Mouse (Mus musculus) layer of hippocampus, postnatal 25 days (tissue): ENCODE results near the gene Rab22a. TPM values are rescaled to one million over a fixed set of nuclear protein-coding genes. Genes with fewer than 3 reads are reported as not detected.
A peak's percentile ranks its signal among the peaks of the same experiment; 100 is the strongest.
"Not testable (repeated sequence)": the region's sequence is repeated elsewhere in the genome, so short reads cannot be mapped to it uniquely, and the experiment has no call there.

ENCODE experiments used
- DNase-seq, 2 experiments: peaks; one replicate each; pipeline ENCODE4 v3.0.0; 2022; ENCODE audit warnings: mixed read lengths in 2 of 2, low spot score in 1 of 2; ENCODE audit errors: extremely low spot score in 1 of 2
- total RNA-seq, 2 experiments: library from RNA; stranded (reverse); gene quantifications; 2 replicates each; pipeline ENCODE4 v1.2.3; 2021

Gene Rab22a
- total RNA-seq, 2 experiments from 2014 or later: 25.9 to 26.4 TPM

DNA sequence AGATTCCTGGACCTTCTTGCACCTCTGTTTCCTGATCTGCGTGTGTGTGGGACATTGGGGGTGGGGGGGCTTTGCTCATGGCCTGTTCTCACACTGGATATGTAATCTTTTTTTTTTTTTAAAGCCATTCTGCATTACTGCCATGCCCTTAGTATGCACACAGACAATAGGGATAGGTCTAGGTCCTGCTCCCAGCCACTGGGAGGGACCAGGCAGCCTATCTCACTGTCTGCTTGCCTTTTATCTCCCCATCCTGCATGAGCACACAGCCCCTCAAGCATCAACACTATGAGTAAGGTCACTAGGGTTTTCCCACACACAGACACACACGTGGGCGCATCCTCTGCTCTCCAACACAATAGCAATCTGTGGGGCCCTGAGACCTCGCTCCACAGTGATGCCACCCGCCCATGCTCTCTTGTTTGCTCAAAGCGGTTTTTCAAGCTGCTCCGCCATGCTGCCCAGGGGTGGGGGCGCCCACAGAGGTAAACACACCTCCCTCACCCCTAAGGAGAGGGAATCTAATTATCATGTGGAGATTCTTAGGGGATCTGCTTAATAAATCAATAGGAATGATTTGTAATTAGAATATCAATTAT lies 55.2 kb downstream of the Rab22a start:
- no peak for DNase-seq

DNA sequence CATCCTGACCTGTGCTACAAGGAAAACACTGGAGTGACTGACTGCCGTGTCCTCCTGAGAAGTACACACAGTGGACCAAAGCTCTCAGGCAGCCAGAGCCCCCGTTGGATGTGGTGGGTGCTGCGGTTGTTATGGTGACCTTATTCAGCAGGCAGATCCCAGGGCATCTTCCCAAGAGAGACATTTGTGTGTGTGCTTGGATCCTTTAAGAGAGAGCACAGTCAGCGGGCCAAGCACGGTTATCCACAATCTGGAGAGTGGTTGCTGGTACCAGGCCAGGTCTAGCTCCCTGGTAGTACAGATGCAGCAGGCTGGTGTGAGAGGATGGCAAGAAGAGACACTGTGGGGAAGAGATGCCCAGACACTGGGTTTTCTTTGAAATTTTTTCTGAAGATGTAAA lies 57.4 kb downstream of the Rab22a start:
- no peak for DNase-seq

DNA sequence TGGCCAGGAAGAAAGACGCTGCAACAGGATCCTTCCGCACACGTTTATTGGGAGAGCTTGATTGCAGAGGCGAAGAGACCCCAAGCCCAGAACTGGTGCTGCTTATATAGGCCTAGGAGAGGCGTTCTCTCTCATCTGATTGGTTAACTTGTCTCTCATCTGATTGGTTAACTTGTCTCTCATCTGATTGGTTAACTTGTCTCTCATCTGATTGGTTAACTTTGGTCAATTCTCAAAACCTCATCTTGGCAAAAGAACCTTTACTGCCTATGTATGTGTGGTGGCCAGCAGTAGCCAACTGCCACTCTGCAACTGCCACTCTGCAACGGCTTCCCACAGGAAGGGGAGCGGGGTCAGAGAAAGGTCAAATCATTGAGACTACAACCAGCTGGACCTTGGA lies 59.6 kb downstream of the Rab22a start, which contains the start of gene 1700010B08Rik:
TSS of gene 1700010B08Rik (plus strand) at position 301 of the 400 bp plus-strand sequence.
- DNase-seq: not testable (repeated sequence)

DNA sequence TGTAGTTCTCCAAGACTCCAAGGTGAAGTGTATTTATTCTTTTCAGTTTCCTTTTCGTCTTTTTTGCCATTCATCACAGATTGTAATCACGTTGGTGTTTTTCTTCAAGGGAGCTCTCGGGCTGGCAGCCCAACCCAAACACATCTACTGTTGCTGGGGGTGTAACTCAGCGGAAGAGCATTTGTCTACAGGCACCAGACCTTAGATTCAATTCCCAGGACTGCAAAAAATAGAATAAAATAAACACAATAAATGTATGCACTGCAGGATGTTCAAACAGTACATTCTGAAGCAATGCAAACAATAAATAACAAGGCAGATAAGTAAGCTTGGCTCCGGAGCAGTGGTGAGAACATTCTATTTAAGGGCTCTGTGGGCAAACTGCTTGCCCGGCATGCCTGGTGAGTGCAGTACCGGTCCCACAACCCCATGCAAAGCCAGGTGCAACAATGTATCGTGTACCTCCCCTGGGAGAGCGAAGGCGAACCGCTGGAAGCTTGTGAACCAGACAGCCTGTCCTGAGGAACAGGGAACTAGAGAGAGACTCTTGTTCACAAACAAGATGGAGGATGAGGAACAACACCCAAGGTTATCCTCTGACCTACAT lies 62.8 kb downstream of the Rab22a start:
- DNase-seq: no peak

DNA sequence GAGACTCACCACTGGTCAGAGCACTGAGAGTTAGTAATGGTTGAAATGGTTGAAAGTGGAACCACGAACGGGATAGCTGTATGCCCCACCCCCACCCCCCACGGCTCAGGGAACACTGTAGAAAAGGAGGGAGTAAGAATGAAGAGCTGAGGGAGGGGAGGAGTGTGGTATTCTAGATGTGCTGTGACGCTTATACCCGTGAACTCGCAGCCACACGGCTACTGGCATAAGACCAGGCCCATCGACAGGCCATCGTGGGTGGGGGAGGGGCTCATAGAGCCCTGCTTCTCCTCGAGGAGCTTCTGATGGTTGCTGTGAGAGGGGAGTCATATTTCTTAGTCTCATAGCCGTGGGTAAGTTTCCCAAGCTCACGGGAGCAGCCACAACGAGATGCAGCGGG lies 64.8 kb downstream of the Rab22a start:
- no peak for DNase-seq

- no peak for DNase-seq
Observed at GRCm38 (mm10) chr2:173724940-173725807, 65.6 kb downstream of the Rab22a start.

- DNase-seq: no peak
Observed at GRCm38 (mm10) chr2:173725819-173726218, 66.3 kb downstream of the Rab22a start.

DNA sequence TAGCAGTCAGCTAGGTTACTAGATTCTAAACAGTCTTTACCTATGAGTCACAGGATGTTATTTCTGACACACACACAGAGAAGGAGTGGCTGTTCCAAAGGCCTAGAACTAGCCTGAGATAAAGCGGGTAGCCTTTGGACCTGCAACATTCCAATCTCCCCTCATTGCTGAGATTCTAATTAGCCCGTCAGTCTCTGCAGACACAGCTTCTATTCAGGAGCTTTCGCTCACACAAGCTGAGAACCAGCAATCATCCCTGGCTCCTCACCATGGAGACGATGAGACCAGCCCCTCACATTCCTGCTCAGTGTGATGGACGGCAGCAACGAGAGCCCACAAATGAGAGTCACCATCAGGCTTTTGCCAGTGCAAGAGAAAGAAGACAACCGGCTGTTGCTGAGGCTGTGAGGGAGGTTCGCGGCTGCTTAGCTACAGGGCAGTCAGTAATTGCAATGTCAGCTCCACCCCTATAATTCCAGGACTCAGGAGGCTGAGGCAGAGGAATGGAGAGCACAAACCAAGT lies 70.9 kb downstream of the Rab22a start:
- peak in 1 of 2 experiments; percentile 23 for DNase-seq

DNA sequence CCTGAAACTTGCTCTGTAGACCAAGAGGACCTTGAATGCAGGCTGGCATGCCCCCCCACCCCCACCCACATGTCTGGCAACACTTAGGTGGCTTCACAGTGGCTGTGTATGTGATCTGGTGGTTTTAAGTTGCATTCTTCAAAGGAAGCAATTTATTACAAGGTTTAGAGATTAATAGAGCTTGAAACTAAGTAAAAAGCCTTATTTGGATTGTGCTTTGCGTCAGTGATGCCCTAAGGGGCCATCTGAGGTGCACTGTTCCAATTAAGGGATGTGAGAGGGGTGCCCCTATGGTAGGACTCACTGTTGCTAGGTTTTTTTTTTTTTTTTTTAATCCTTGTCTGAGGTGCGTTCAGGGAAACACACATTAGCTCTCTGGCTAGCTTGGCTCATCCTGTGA lies 74.9 kb downstream of the Rab22a start:
- DNase-seq: no peak

GRCm38 (mm10) chr2:173737222-173737989 lies 77.8 kb downstream of the Rab22a start, which contains the start of gene Vapb:
TSS of gene Vapb (plus strand) at chr2:173737511.
- peak; percentile 98 to 99 for DNase-seq

GRCm38 (mm10) chr2:173738232-173738631 lies 78.7 kb downstream of the Rab22a start:
- no peak for DNase-seq

DNA sequence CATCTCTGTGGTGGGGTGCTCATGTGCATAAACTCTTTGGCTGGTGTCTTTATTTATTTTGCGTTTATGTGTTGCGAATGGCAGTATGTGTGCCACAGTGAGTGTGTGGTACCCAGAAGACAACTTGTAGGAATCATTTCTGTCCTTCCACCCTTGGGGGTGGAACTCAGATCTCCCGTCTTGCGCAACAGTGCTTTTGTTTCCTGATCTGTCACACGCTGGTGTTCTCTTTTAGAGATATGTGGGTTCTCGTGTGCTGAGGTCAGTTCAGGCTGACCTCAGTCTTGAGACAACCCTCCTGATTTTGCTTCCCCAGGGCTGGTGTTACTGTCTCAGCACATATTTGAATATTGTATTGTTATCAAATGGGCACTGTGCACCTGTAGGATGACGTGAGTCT lies 79.5 kb downstream of the Rab22a start:
- no peak for DNase-seq

DNA sequence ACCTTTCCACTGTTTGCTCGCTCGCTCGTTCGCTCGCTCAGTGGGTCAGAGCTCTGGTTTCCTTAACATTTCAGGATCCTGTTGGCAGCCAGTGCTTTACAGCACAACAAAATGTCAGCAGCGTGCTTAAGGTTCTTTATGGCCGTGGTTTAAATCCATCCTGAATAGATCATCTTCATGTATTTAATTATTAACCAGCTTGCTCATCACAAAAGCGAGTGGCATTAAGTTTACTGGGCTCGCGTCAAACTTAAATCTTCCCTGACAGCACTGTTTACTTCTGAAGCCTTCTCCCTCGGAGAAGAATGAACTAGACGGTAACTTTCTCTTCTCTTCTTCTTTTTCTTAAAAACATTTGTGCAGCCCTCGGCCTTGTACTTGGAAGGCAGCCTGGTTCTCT lies 82.5 kb downstream of the Rab22a start:
- DNase-seq: no peak

GRCm38 (mm10) chr2:173742744-173743143 lies 83.2 kb downstream of the Rab22a start:
- DNase-seq: no peak

DNA sequence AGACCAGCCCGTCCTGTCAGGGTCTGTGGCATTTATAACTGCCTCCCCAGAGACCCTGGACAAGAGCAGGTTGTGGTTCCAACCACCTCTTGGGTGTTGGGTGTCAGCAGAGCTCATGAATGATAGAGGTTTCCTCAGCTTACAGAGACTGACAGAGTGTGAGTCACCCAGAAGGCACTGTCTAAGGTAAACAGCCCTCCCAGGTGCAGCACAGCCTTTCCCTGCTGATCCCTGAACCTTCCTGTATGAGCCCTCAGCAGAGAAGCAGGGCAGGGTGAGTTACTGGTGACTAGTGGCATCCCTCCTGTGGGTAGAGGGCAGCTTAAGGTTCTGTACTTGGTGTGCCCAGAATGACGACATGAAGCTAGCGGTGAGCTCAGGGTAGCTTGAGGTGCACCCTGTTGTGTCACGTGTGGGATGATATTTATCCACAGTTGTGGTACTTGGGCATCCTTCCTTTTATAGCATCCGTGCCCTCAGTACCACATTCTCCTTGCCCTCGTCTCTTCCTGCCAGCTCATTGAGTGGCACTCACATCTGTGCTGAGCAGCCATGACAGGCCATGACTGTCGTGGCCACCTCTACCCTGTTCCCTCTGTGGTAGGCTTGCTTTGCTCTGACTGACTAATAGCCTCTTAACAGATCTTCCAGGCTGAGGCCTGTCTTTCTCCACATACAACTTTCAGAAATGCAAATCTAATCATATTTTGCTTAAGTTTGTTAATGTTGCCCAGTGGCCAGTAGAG lies 84.7 kb downstream of the Rab22a start:
- DNase-seq: no peak

DNA sequence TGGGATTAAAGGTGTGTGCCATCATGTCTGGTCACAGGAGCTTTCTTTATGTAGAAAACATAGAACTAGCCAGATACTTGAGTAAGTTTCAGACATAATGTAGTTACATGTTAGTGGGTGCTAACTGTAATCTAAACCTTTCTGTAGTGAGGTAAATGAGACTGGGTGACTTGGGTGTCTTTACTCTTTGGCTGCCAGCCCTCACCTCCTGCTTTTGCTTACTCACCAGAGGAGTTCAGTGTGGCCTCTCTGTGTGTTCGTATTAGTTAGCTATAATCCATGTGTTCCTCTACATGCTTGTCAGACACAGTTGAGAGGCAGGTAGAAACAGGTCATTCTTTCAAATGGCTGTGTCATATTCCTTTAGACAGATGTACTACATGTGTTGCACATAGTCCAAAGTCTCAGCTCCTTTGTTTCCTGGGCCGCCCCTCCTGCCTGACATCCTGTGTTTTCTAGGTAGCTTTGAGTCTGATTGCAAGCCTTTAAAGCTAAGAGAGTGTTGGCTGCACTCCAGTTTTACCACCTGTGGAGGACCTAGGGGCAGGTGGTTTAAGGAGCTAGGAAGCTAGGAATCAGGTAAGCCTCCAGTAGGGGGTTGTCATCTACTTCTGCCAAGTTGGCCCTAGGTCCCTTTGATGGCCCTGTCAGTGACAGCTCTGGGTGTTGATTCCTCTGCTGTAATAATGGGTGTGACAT lies 89.5 kb downstream of the Rab22a start:
- DNase-seq: no peak

- DNase-seq: no peak
Observed at GRCm38 (mm10) chr2:173755433-173756144, 96.0 kb downstream of the Rab22a start.
